Comparison of ENCODE assay signal across 7 mouse cellular contexts in the genomic region with DNA sequence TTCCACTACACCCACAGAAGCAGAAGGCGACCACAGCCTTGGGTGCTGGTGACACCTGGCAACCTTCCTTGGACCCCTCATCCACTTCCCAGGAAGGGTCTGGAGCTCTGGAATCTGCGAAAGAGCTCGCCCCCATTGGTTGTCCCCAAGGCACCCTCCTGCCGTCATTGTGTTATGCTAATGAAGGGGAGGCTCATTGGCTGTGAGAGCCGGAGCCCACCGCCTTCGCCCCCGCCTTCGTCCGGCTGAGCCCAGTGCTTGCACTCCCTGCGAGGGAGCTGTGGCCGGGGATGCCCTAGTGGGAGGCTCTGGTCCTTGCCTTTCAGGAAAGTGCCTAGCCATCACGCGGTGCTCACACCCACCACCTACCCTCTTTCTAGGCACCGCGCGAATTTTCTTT. TPM values are rescaled to one million over a fixed set of nuclear protein-coding genes. Genes with fewer than 3 reads are reported as not detected.
A peak's percentile ranks its signal among the peaks of the same experiment; 100 is the strongest.
DNase-seq lines count a peak whose midpoint lies in the region; ATAC-seq and TF ChIP-seq lines count a peak whose summit lies in the region.

No protein-coding gene starts in this region.

- WGBS in heart, embryonic 11.5 days (ENCODE audit: insufficient replicate concordance), result under 1% methylated on average over 17 of the region's 17 CpGs
- under 1% methylated on average over 17 of the region's 17 CpGs for WGBS in kidney, embryonic 14.5 days
- under 1% methylated on average over 17 of the region's 17 CpGs for WGBS in limb, embryonic 14.5 days
- WGBS in neural tube, embryonic 11.5 days, result 0% methylated on average over 17 of the region's 17 CpGs

- no peaks in the 10 kb centered on the region for H3K9me3 ChIP-seq in heart, embryonic 11.5 days (replicated peaks; ENCODE audit: control insufficient read depth, low read length)
- H3K9me3 ChIP-seq in kidney, embryonic 14.5 days (ENCODE audit: control insufficient read depth, low read length), result no peaks in the 10 kb centered on the region
- no peaks in the 10 kb centered on the region for H3K9me3 ChIP-seq in limb, embryonic 14.5 days (ENCODE audit: control insufficient read depth, low read length)
- H3K9me3 ChIP-seq in neural tube, embryonic 11.5 days (ENCODE audit: control insufficient read depth, low read length), result no peaks in the 10 kb centered on the region

- no peaks in the 10 kb centered on the region for H3K36me3 ChIP-seq in heart, embryonic 11.5 days (ENCODE audit: control insufficient read depth, insufficient read depth, low read length)
- H3K36me3 ChIP-seq in kidney, embryonic 14.5 days (ENCODE audit: control insufficient read depth, insufficient read depth, low read length), result no peaks in the 10 kb centered on the region
- H3K36me3 ChIP-seq in limb, embryonic 14.5 days (ENCODE audit: control insufficient read depth, insufficient read depth, low read length), result no peaks in the 10 kb centered on the region
- H3K36me3 ChIP-seq in neural tube, embryonic 11.5 days (ENCODE audit: control insufficient read depth, insufficient read depth, low read length), result no peaks in the 10 kb centered on the region

- H3K27me3 ChIP-seq in heart, embryonic 11.5 days (ENCODE audit: control insufficient read depth, insufficient read depth, low read length), result no peaks in the 10 kb centered on the region
- H3K27me3 ChIP-seq in kidney, embryonic 14.5 days (ENCODE audit: control insufficient read depth, insufficient read depth, low read length), result no peaks in the 10 kb centered on the region
- H3K27me3 ChIP-seq in limb, embryonic 14.5 days (ENCODE audit: control insufficient read depth, insufficient read depth, low read length), result no peaks in the 10 kb centered on the region
- H3K27me3 ChIP-seq in neural tube, embryonic 11.5 days (ENCODE audit: control insufficient read depth, insufficient read depth, low read length), result no peaks in the 10 kb centered on the region

- peak overlapping the region; percentile 61 for H3K9ac ChIP-seq in heart, embryonic 11.5 days (ENCODE audit: low read depth, low read length)
- peak overlapping the region; percentile 52; the same call in 1 of the 2 replicates for H3K9ac ChIP-seq in kidney, embryonic 14.5 days (ENCODE audit: low read depth, low read length)
- peak overlapping the region; percentile 55 for H3K9ac ChIP-seq in limb, embryonic 14.5 days (ENCODE audit: low read depth, low read length, severe bottlenecking)
- peak overlapping the region; percentile 51 for H3K9ac ChIP-seq in neural tube, embryonic 11.5 days (ENCODE audit: low read length)

- no peaks in the 10 kb centered on the region for H3K4me1 ChIP-seq in bone marrow macrophage, adult 2 months (ENCODE audit: control insufficient read depth, insufficient read depth, low read length)
- no peaks in the 10 kb centered on the region for H3K4me1 ChIP-seq in embryonic fibroblast, embryonic 13.5 days (ENCODE audit: control insufficient read depth, insufficient read depth, low read length)
- no peaks in the 10 kb centered on the region for H3K4me1 ChIP-seq in heart, embryonic 11.5 days (ENCODE audit: control insufficient read depth, insufficient read depth, low read length)
- no peaks in the 10 kb centered on the region for H3K4me1 ChIP-seq in kidney, embryonic 14.5 days (ENCODE audit: control insufficient read depth, insufficient read depth, low read length)
- H3K4me1 ChIP-seq in limb, embryonic 14.5 days (ENCODE audit: control insufficient read depth, insufficient read depth, low read length), result no peaks in the 10 kb centered on the region
- no peaks in the 10 kb centered on the region for H3K4me1 ChIP-seq in neural tube, embryonic 11.5 days (ENCODE audit: control insufficient read depth, insufficient read depth, low read length)

- H3K4me3 ChIP-seq in bone marrow macrophage, adult 2 months (ENCODE audit: insufficient read depth, low read length), result peak overlapping the region; percentile 48
- H3K4me3 ChIP-seq in embryonic fibroblast, embryonic 13.5 days (ENCODE audit: insufficient read depth, low read length), result peak overlapping the region; percentile 38
- H3K4me3 ChIP-seq in heart, embryonic 11.5 days (ENCODE audit: low read depth, low read length), result peak overlapping the region; percentile 49
- H3K4me3 ChIP-seq in kidney, embryonic 14.5 days (ENCODE audit: low read length), result peak overlapping the region; percentile 60
- H3K4me3 ChIP-seq in limb, embryonic 14.5 days (replicated peaks; ENCODE audit: low read length), result peak overlapping the region; percentile 52
- H3K4me3 ChIP-seq in neural tube, embryonic 11.5 days (ENCODE audit: low read depth, low read length), result peak overlapping the region; percentile 53

- no peak for TF ChIP-seq CTCF in bone marrow macrophage, adult 2 months (IDR thresholded peaks at IDR 0.05; ENCODE audit: low read depth, low read length)
- TF ChIP-seq CTCF in embryonic fibroblast, embryonic 13.5 days (IDR thresholded peaks at IDR 0.05; ENCODE audit: borderline replicate concordance, insufficient read depth, low read length), result no peak

- no peak overlapping the region for H3K27ac ChIP-seq in bone marrow macrophage, adult 2 months (ENCODE audit: insufficient read depth, low read depth, low read length)
- no peak overlapping the region for H3K27ac ChIP-seq in embryonic fibroblast, embryonic 13.5 days (ENCODE audit: insufficient read depth, low read length)
- no peak overlapping the region for H3K27ac ChIP-seq in heart, embryonic 11.5 days (ENCODE audit: low read depth, low read length)
- H3K27ac ChIP-seq in kidney, embryonic 14.5 days (ENCODE audit: low read depth, low read length), result no peak overlapping the region
- no peak overlapping the region for H3K27ac ChIP-seq in limb, embryonic 14.5 days (replicated peaks; ENCODE audit: low read depth, low read length)
- H3K27ac ChIP-seq in neural tube, embryonic 11.5 days (ENCODE audit: low read depth, low read length), result no peak overlapping the region

- peak; percentile 95 for ATAC-seq in heart, embryonic 11.5 days (replicated peaks; ENCODE audit: insufficient number of reproducible peaks, low FRiP score, low TSS enrichment)
- peak; percentile 100 for ATAC-seq in kidney, embryonic 14.5 days (ENCODE audit: low FRiP score, low TSS enrichment)
- ATAC-seq in limb, embryonic 14.5 days (ENCODE audit: low FRiP score, low read depth), result peak; percentile 98
- ATAC-seq in neural tube, embryonic 11.5 days (ENCODE audit: insufficient read depth, low FRiP score, low TSS enrichment), result peak; percentile 99

- DNase-seq in limb, embryonic 14.5 days (ENCODE audit: low spot score), result peak; percentile 80
- DNase-seq in neural tube, embryonic 11.5 days (ENCODE audit: low spot score), result peak; percentile 88
- DNase-seq in yolk sac, embryonic 10.5 days (ENCODE audit: low spot score), result peak; percentile 64

- no peak for TF ChIP-seq POLR2A in bone marrow macrophage, adult 2 months (IDR thresholded peaks at IDR 0.05; ENCODE audit: borderline replicate concordance, low read depth, low read length)
- TF ChIP-seq POLR2A in embryonic fibroblast, embryonic 13.5 days (IDR thresholded peaks at IDR 0.05; ENCODE audit: low read depth, low read length), result peak; percentile 64
- 0 out of 2 replicates have a peak, but pooled peaks have one; percentile 41 for TF ChIP-seq POLR2A in limb, embryonic 14.5 days (IDR thresholded peaks at IDR 0.05; ENCODE audit: borderline replicate concordance, extremely low read depth, insufficient read depth, insufficient read length)

- H3K4me2 ChIP-seq in heart, embryonic 11.5 days, result peak overlapping the region; percentile 69
- H3K4me2 ChIP-seq in kidney, embryonic 14.5 days (replicated peaks; ENCODE audit: low read depth, low read length), result peak overlapping the region; percentile 83
- peak overlapping the region; percentile 84 for H3K4me2 ChIP-seq in limb, embryonic 14.5 days (replicated peaks; ENCODE audit: low read depth, low read length, severe bottlenecking)
- H3K4me2 ChIP-seq in neural tube, embryonic 11.5 days (ENCODE audit: low read depth), result peak overlapping the region; percentile 44

RNA-seq across cellular contexts. Expression of a gene that starts 0.5 kb away (rescaled TPM):
- polyA plus RNA-seq in bone marrow macrophage, adult 2 months (2012; ENCODE audit: insufficient read depth, insufficient read length, missing spikeins), result not detected in 2 replicates
- 1.8 and 6.2 TPM in 2 replicates for polyA plus RNA-seq in embryonic fibroblast, embryonic 13.5 days (2011; ENCODE audit: insufficient read length, low read depth, missing spikeins)
- polyA plus RNA-seq in heart, embryonic 11.5 days (2014; fragmentation: Nextera tagmentation; extraction: Ambion mirVana), result 1.4 and 1.5 TPM in 2 replicates
- 3.0 and 4.8 TPM in 2 replicates for polyA plus RNA-seq in kidney, embryonic 14.5 days (2014; fragmentation: Nextera tagmentation; extraction: Ambion mirVana)
- 1.9 and 2.2 TPM in 2 replicates for polyA plus RNA-seq in limb, embryonic 14.5 days (2012; rRNA removed)
- 2.3 and 3.2 TPM in 2 replicates for polyA plus RNA-seq in limb, embryonic 14.5 days (2014; fragmentation: Nextera tagmentation; extraction: Ambion mirVana)
- 2.1 and 2.6 TPM in 2 replicates for polyA plus RNA-seq in neural tube, embryonic 11.5 days (2014; fragmentation: Nextera tagmentation; extraction: Ambion mirVana)
